Mouse (Mus musculus) limb, embryonic 13.5 days (tissue): ENCODE results near the gene Sntg2. TPM values are rescaled to one million over a fixed set of nuclear protein-coding genes. Genes with fewer than 3 reads are reported as not detected.

Experiments
- ATAC-seq: fragments of 200-750 bp; cut with Nextera tagmentation; 2 replicates; pipeline ENCODE4 v1.8.0; 2017; ENCODE audit warnings: low read depth, moderate number of reproducible peaks, moderate TSS enrichment; ENCODE audit not compliant: low FRiP score
- H3K27ac ChIP-seq: fragments of 300-500 bp; sonication (generic); 2 replicates; pipeline ENCODE4 v1.5.1; 2015; ENCODE audit warnings: inconsistent platforms, mild to moderate bottlenecking, moderate library complexity
- H3K27me3 ChIP-seq: fragments of 300-500 bp; sonication (generic); 2 replicates; pipeline ENCODE4 v1.6.1; 2015; ENCODE audit warnings: mild to moderate bottlenecking, inconsistent platforms
- H3K36me3 ChIP-seq: fragments of 300-500 bp; sonication (generic); 2 replicates; pipeline ENCODE4 v1.6.1; 2015; ENCODE audit warnings: inconsistent platforms, mild to moderate bottlenecking, moderate library complexity
- H3K4me1 ChIP-seq: fragments of 300-500 bp; sonication (generic); 2 replicates; pipeline ENCODE4 v1.6.1; 2015; ENCODE audit warnings: inconsistent platforms
- H3K4me2 ChIP-seq: fragments of 300-500 bp; sonication (generic); replicated peaks from 2 replicates; pipeline ENCODE4 v1.6.1; 2015; ENCODE audit warnings: inconsistent platforms, mild to moderate bottlenecking, moderate library complexity
- H3K4me3 ChIP-seq: fragments of 300-500 bp; sonication (generic); 2 replicates; pipeline ENCODE4 v1.5.1; 2015; ENCODE audit warnings: moderate library complexity, mild to moderate bottlenecking, inconsistent platforms
- H3K9ac ChIP-seq: fragments of 300-500 bp; sonication (generic); 2 replicates; pipeline ENCODE4 v1.6.1; 2015; ENCODE audit warnings: mild to moderate bottlenecking, inconsistent platforms
- H3K9me3 ChIP-seq: fragments of 300-500 bp; sonication (generic); 2 replicates; pipeline ENCODE4 v1.6.1; 2016; ENCODE audit warnings: inconsistent platforms
- WGBS: fragments of 180-500 bp; shearing (Covaris S2); methylation state at CpG from one replicate; pipeline ENCODE4 v1.1.7; 2015; 5-methylcytosine and 5-hydroxymethylcytosine counted together
- polyA plus RNA-seq: library from polyadenylated mRNA; unstranded; fragments of >200 nt; fragmentation: Nextera tagmentation; extraction: Ambion mirVana; gene quantifications from 2 replicates; pipeline ENCODE4 v1.2.1, GENCODE M21; 2015

Sntg2 gene
- polyA plus RNA-seq, 1 experiment from 2014 or later = 1.9 TPM

- Histone ChIP-seq H3K4me1 (peaks cover 13% of the 10 kb centered on the region; the same call in 1 of the 2 replicates), H3K4me2 (no peak overlapping the region), H3K9me3 (no peaks in the 10 kb centered on the region), H3K9ac (no peak overlapping the region), H3K27me3 (peaks cover 20% of the 10 kb centered on the region; the same call in 1 of the 2 replicates), H3K36me3 (no peaks in the 10 kb centered on the region), H3K4me3 (no peak overlapping the region), H3K27ac (no peak overlapping the region)
- WGBS = 86% methylated on average over 1 of the region's 1 CpGs
- no peak for ATAC-seq
These were observed 174.9 kb downstream of the Sntg2 start for GRCm38 (mm10) chr12:30198250-30198649.

- Histone ChIP-seq H3K4me1 (no peaks in the 10 kb centered on the region), H3K4me3 (no peak overlapping the region), H3K36me3 (no peaks in the 10 kb centered on the region), H3K27ac (no peak overlapping the region), H3K4me2 (no peak overlapping the region), H3K27me3 (no peaks in the 10 kb centered on the region), H3K9me3 (no peaks in the 10 kb centered on the region), H3K9ac (no peak overlapping the region)
- no peak for ATAC-seq
- WGBS = 85% methylated on average over 3 of the region's 3 CpGs
These were observed 191.5 kb downstream of the Sntg2 start for GRCm38 (mm10) chr12:30181721-30182120.

GRCm38 (mm10) chr12:30179623-30180022, 193.6 kb downstream of the Sntg2 start:
- Histone ChIP-seq H3K4me3 (no peak overlapping the region), H3K27ac (no peak overlapping the region), H3K36me3 (no peaks in the 10 kb centered on the region), H3K9me3 (no peaks in the 10 kb centered on the region), H3K27me3 (no peaks in the 10 kb centered on the region), H3K9ac (no peak overlapping the region), H3K4me1 (no peaks in the 10 kb centered on the region), H3K4me2 (no peak overlapping the region)
- 89% methylated on average over 1 of the region's 1 CpGs for WGBS
- no peak for ATAC-seq

GRCm38 (mm10) chr12:30177966-30178365, 195.2 kb downstream of the Sntg2 start:
- no peaks in the 10 kb centered on the region for H3K36me3 ChIP-seq
- no peak overlapping the region for H3K4me3 ChIP-seq
- H3K27ac ChIP-seq = no peak overlapping the region
- H3K4me2 ChIP-seq = no peak overlapping the region
- no peak for ATAC-seq
- no peak overlapping the region for H3K9ac ChIP-seq
- WGBS = 80% methylated on average over 6 of the region's 6 CpGs
- no peaks in the 10 kb centered on the region for H3K4me1 ChIP-seq
- no peaks in the 10 kb centered on the region for H3K27me3 ChIP-seq
- no peaks in the 10 kb centered on the region for H3K9me3 ChIP-seq

- H3K4me1 ChIP-seq = no peaks in the 10 kb centered on the region
- H3K4me3 ChIP-seq = no peak overlapping the region
- H3K27ac ChIP-seq = no peak overlapping the region
- H3K27me3 ChIP-seq = no peaks in the 10 kb centered on the region
- no peak for ATAC-seq
- no peaks in the 10 kb centered on the region for H3K9me3 ChIP-seq
- 75% methylated on average over 2 of the region's 2 CpGs for WGBS
- H3K36me3 ChIP-seq = no peaks in the 10 kb centered on the region
- H3K4me2 ChIP-seq = no peak overlapping the region
- no peak overlapping the region for H3K9ac ChIP-seq
These were observed 195.6 kb downstream of the Sntg2 start for GRCm38 (mm10) chr12:30177529-30177928.

GRCm38 (mm10) chr12:30168491-30168890, 204.7 kb downstream of the Sntg2 start:
- ATAC-seq = no peak
- 61% methylated on average over 3 of the region's 3 CpGs for WGBS
- no peak overlapping the region for H3K9ac ChIP-seq
- no peak overlapping the region for H3K4me3 ChIP-seq
- H3K4me2 ChIP-seq = no peak overlapping the region
- no peaks in the 10 kb centered on the region for H3K4me1 ChIP-seq
- no peaks in the 10 kb centered on the region for H3K9me3 ChIP-seq
- H3K27me3 ChIP-seq = no peaks in the 10 kb centered on the region
- H3K36me3 ChIP-seq = no peaks in the 10 kb centered on the region
- H3K27ac ChIP-seq = no peak overlapping the region

GRCm38 (mm10) chr12:30164538-30164937, 208.6 kb downstream of the Sntg2 start:
- 0 out of 2 replicates have a peak, but pooled peaks cover 6% of the 10 kb centered on the region for H3K4me1 ChIP-seq
- no peak overlapping the region for H3K4me2 ChIP-seq
- WGBS = 78% methylated on average over 5 of the region's 5 CpGs
- no peak for ATAC-seq
- no peak overlapping the region for H3K27ac ChIP-seq
- no peaks in the 10 kb centered on the region for H3K9me3 ChIP-seq
- H3K27me3 ChIP-seq = no peaks in the 10 kb centered on the region
- H3K9ac ChIP-seq = no peak overlapping the region
- H3K36me3 ChIP-seq = no peaks in the 10 kb centered on the region
- no peak overlapping the region for H3K4me3 ChIP-seq

GRCm38 (mm10) chr12:30164005-30164404, 209.2 kb downstream of the Sntg2 start:
- Histone ChIP-seq H3K4me1 (0 out of 2 replicates have a peak, but pooled peaks cover 6% of the 10 kb centered on the region), H3K9me3 (no peaks in the 10 kb centered on the region), H3K27ac (no peak overlapping the region), H3K36me3 (no peaks in the 10 kb centered on the region), H3K4me2 (no peak overlapping the region), H3K27me3 (no peaks in the 10 kb centered on the region), H3K4me3 (no peak overlapping the region), H3K9ac (no peak overlapping the region)
- no peak for ATAC-seq
- 92% methylated on average over 6 of the region's 6 CpGs for WGBS

- no peak overlapping the region for H3K9ac ChIP-seq
- H3K4me1 ChIP-seq = 0 out of 2 replicates have a peak, but pooled peaks cover 6% of the 10 kb centered on the region
- no peaks in the 10 kb centered on the region for H3K27me3 ChIP-seq
- no peak overlapping the region for H3K27ac ChIP-seq
- H3K4me3 ChIP-seq = no peak overlapping the region
- H3K4me2 ChIP-seq = no peak overlapping the region
- no peaks in the 10 kb centered on the region for H3K36me3 ChIP-seq
- WGBS = 88% methylated on average over 5 of the region's 5 CpGs
- no peak for ATAC-seq
- no peaks in the 10 kb centered on the region for H3K9me3 ChIP-seq
These were observed 211.3 kb downstream of the Sntg2 start for GRCm38 (mm10) chr12:30161731-30162406.

- Histone ChIP-seq H3K27ac (no peak overlapping the region), H3K27me3 (no peaks in the 10 kb centered on the region), H3K9ac (no peak overlapping the region), H3K4me2 (no peak overlapping the region), H3K4me3 (no peak overlapping the region), H3K4me1 (0 out of 2 replicates have a peak, but pooled peaks cover 6% of the 10 kb centered on the region), H3K9me3 (no peaks in the 10 kb centered on the region), H3K36me3 (no peaks in the 10 kb centered on the region)
- ATAC-seq = 0 out of 2 replicates have a peak, but pooled peaks have one; percentile 36
- 71% methylated on average over 3 of the region's 3 CpGs for WGBS
These were observed 212.7 kb downstream of the Sntg2 start for GRCm38 (mm10) chr12:30160475-30160874.

- Histone ChIP-seq H3K36me3 (no peaks in the 10 kb centered on the region), H3K27me3 (no peaks in the 10 kb centered on the region), H3K9ac (no peak overlapping the region), H3K27ac (no peak overlapping the region), H3K4me1 (0 out of 2 replicates have a peak, but pooled peaks cover 6% of the 10 kb centered on the region), H3K4me3 (no peak overlapping the region), H3K9me3 (no peaks in the 10 kb centered on the region), H3K4me2 (no peak overlapping the region)
- no peak for ATAC-seq
- WGBS = 79% methylated on average over 8 of the region's 8 CpGs
These were observed 213.4 kb downstream of the Sntg2 start for GRCm38 (mm10) chr12:30159788-30160187.

- Histone ChIP-seq H3K4me1 (no peaks in the 10 kb centered on the region), H3K9ac (no peak overlapping the region), H3K9me3 (no peaks in the 10 kb centered on the region), H3K4me3 (no peak overlapping the region), H3K27ac (no peak overlapping the region), H3K36me3 (no peaks in the 10 kb centered on the region), H3K27me3 (no peaks in the 10 kb centered on the region), H3K4me2 (no peak overlapping the region)
- 60% methylated on average over 7 of the region's 7 CpGs for WGBS
- ATAC-seq = no peak
These were observed 219.0 kb downstream of the Sntg2 start for GRCm38 (mm10) chr12:30154079-30154673.
